Mouse (Mus musculus) lung, embryonic 14.5 days (tissue): ENCODE measurements at regions not wholly inside any gene's neighbourhood (a gene's known extent, or its start where the extent isn't known, plus 50 kb on each side); places are given as distances from the start of the nearest gene placed in this dataset.

ENCODE experiments used
- ATAC-seq: fragments of 200-750 bp; cut with Nextera tagmentation; 2 replicates; pipeline ENCODE4 v1.8.0; 2017; ENCODE audit warnings: mild to moderate bottlenecking, moderate TSS enrichment, moderate library complexity; ENCODE audit not compliant: insufficient read depth
- DNase-seq: peaks from one replicate; pipeline ENCODE4 v3.0.0-alpha.2; 2015
- H3K27ac ChIP-seq: fragments of 300-500 bp; sonication (generic); 2 replicates; pipeline ENCODE4 v1.5.1; 2014; ENCODE audit warnings: low read depth, mild to moderate bottlenecking, moderate library complexity
- H3K27me3 ChIP-seq: fragments of 300-500 bp; sonication (generic); 2 replicates; pipeline ENCODE4 v1.6.1; 2014; ENCODE audit warnings: low read length, control low read depth; ENCODE audit not compliant: insufficient read depth
- H3K36me3 ChIP-seq: fragments of 300-500 bp; sonication (generic); 2 replicates; pipeline ENCODE4 v1.6.1; 2014; ENCODE audit warnings: control low read depth; ENCODE audit not compliant: insufficient read depth
- H3K4me1 ChIP-seq: fragments of 300-500 bp; sonication (generic); 2 replicates; pipeline ENCODE4 v1.6.1; 2014; ENCODE audit warnings: antibody characterized with exemption, control low read depth; ENCODE audit not compliant: insufficient read depth
- H3K4me2 ChIP-seq: fragments of 300-500 bp; sonication (generic); 2 replicates; pipeline ENCODE4 v1.6.1; 2014; ENCODE audit warnings: mild to moderate bottlenecking
- H3K4me3 ChIP-seq: fragments of 300-500 bp; sonication (generic); 2 replicates; pipeline ENCODE4 v1.5.1; 2014; ENCODE audit warnings: low read depth, low read length
- H3K9ac ChIP-seq: fragments of 300-500 bp; sonication (generic); 2 replicates; pipeline ENCODE4 v1.6.1; 2014
- H3K9me3 ChIP-seq: fragments of 300-500 bp; sonication (generic); 2 replicates; pipeline ENCODE4 v1.6.1; 2016; ENCODE audit warnings: low read depth, low read length, control low read depth
- CTCF ChIP-seq: IDR thresholded peaks from 2 replicates; pipeline ENCODE4 v1.5.1; 2016; ENCODE audit warnings: antibody characterized with exemption, low read depth
- WGBS: fragments of 180-500 bp; shearing (Covaris S2); extraction: QIAGEN DNeasy Blood & Tissue Kit; methylation state at CpG from one replicate; pipeline ENCODE4 v1.1.7; 2014; 5-methylcytosine and 5-hydroxymethylcytosine counted together

DNA sequence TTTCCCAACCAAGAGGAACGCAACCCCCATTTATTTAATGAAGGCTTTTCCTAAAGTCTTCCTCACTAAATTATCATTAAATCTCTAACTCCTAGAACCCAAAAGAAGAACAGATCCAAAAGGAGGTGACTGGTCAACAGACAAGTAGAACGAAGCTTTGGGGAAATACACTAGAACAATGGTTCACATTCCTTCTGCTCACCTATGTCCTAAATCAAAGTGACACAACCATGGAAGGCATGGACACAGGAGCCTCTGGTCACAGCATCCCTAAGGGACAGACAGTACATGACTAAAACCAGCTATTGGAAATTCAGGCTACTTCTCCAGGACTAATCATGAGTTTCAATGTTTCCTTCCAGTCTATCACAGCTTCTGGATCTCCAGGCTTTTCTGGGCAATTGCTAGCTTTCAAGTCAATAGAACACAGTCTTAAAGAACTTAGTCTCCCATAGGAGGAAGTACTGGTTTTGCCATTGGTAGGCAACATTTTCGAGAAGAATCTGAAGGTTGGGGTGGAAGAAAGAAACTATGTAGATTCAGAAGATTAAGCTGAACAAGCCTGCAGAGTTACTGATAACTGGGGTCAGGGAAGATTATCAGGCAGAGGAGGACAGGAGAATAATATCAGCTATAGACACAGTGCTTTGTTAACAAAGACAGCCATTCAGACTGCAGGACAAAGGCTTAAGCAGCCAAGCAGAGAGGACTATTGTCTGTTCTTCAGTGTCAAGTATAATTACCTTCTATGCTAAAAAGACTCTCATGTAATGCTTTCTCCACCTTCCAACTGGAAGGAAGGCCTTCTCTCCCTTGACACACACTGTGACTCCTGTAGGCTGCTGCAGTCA, 65.9 kb upstream of the Vtcn1 start:
- DNase-seq, result no peak
- H3K4me1 ChIP-seq, result no peaks in the 10 kb centered on the region
- no peak for TF ChIP-seq CTCF
- ATAC-seq, result no peak
- H3K9ac ChIP-seq, result no peak overlapping the region
- H3K4me2 ChIP-seq, result no peak overlapping the region
- H3K27me3 ChIP-seq, result no peaks in the 10 kb centered on the region
- no peak overlapping the region for H3K27ac ChIP-seq
- H3K36me3 ChIP-seq, result no peaks in the 10 kb centered on the region
- H3K9me3 ChIP-seq, result no peaks in the 10 kb centered on the region
- no peak overlapping the region for H3K4me3 ChIP-seq
- WGBS, result 83% methylated on average over 3 of the region's 3 CpGs

- no peak for TF ChIP-seq CTCF
- no peak for DNase-seq
- H3K27me3 ChIP-seq, result no peaks in the 10 kb centered on the region
- ATAC-seq, result no peak
- H3K4me1 ChIP-seq, result no peaks in the 10 kb centered on the region
- no peak overlapping the region for H3K4me2 ChIP-seq
- no peak overlapping the region for H3K9ac ChIP-seq
- no peaks in the 10 kb centered on the region for H3K9me3 ChIP-seq
- H3K36me3 ChIP-seq, result no peaks in the 10 kb centered on the region
- H3K4me3 ChIP-seq, result no peak overlapping the region
- WGBS, result 69% methylated on average over 1 of the region's 1 CpGs
- no peak overlapping the region for H3K27ac ChIP-seq
Measured at GRCm38 (mm10) chr3:100754677-100755076, 69.4 kb upstream of the Man1a2 start.

DNA sequence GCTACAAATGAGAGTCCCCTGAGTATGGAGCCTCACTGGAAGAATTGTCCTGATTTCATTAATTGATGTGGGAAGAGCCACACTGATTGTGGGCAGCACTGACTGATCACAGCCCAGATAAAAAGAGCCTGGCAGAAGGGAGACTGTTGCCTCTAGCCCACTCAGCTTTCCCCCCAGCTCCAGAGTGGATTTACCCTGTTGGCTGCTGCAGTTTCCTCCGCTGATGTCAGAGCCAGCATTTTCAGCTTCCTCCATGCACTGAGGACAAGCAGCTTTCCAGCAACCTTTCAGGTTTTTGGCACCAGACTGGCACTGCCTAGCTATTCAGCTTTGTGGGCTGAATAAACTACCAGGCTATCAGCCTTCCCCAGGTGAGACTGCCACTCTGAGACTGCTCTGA, 65.9 kb upstream of the Man1a2 start:
- Histone ChIP-seq H3K36me3 (no peaks in the 10 kb centered on the region), H3K27me3 (no peaks in the 10 kb centered on the region), H3K4me1 (no peaks in the 10 kb centered on the region), H3K4me2 (no peak overlapping the region), H3K9ac (no peak overlapping the region), H3K27ac (no peak overlapping the region), H3K9me3 (no peaks in the 10 kb centered on the region), H3K4me3 (no peak overlapping the region)
- DNase-seq (no peak), ATAC-seq (no peak)
- no peak for TF ChIP-seq CTCF
- WGBS, result 77% methylated on average over 1 of the region's 1 CpGs

GRCm38 (mm10) chr3:100748727-100749126, 63.4 kb upstream of the Man1a2 start:
- Histone ChIP-seq H3K4me1 (no peaks in the 10 kb centered on the region), H3K4me2 (no peak overlapping the region), H3K36me3 (no peaks in the 10 kb centered on the region), H3K27ac (no peak overlapping the region), H3K9ac (no peak overlapping the region), H3K4me3 (no peak overlapping the region), H3K27me3 (no peaks in the 10 kb centered on the region), H3K9me3 (no peaks in the 10 kb centered on the region)
- ATAC-seq (no peak), DNase-seq (no peak)
- WGBS, result 79% methylated on average over 6 of the region's 6 CpGs
- no peak for TF ChIP-seq CTCF

- DNase-seq (no peak), ATAC-seq (no peak)
- Histone ChIP-seq H3K4me1 (no peaks in the 10 kb centered on the region), H3K9ac (no peak overlapping the region), H3K27ac (no peak overlapping the region), H3K4me2 (no peak overlapping the region), H3K36me3 (no peaks in the 10 kb centered on the region), H3K27me3 (no peaks in the 10 kb centered on the region), H3K9me3 (no peaks in the 10 kb centered on the region), H3K4me3 (no peak overlapping the region)
- no peak for TF ChIP-seq CTCF
- WGBS, result 84% methylated on average over 2 of the region's 2 CpGs
Measured at GRCm38 (mm10) chr3:100748309-100748691, 63.0 kb upstream of the Man1a2 start.

DNA sequence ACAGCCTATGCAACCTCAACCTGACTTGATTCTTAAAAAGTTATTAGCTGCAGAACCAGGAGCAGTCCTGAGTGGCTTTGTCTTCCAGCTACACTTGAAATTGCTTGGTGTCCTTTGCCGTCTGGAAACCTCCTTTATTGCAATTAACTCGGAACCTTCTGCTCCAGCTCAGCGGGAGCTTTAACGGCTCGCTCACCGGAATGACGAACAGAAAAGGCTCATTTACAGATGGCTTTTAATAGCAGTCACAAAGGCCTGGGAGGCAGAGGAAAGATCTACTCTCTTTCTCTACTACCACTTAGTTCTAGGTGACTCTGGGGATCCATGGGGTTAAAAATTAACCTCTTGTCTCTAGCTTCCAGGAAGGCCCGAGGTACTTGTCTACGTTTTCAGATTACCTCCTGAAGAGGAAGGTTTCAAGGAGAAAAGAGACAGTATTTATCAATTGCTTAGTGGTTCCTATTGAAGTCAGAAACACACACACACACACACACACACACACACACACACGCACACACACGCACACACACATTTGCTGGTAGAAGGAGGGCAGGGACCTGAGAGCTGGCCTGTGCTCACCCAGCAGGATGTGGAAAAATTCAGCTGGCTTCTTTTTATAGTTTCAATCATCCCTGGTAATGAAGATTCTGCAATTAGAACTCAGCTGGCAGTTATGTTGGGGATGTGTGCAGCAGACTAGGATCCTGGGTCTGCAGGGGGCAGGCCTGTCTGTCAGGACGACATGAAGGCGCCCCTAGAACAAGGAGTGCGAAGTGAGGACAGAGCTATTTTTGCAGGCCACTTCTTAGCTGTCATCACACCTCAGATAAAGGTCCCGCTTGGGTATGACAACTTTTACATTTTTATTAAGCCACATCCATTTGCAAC, 62.4 kb upstream of the Man1a2 start:
- Histone ChIP-seq H3K9ac (no peak overlapping the region), H3K4me2 (no peak overlapping the region), H3K9me3 (no peaks in the 10 kb centered on the region), H3K27ac (no peak overlapping the region; the same call in 1 of the 2 replicates), H3K4me3 (no peak overlapping the region), H3K36me3 (no peaks in the 10 kb centered on the region), H3K4me1 (no peaks in the 10 kb centered on the region), H3K27me3 (no peaks in the 10 kb centered on the region)
- TF ChIP-seq CTCF, result no peak
- WGBS, result 57% methylated on average over 15 of the region's 15 CpGs
- no peak for ATAC-seq
- no peak for DNase-seq

GRCm38 (mm10) chr3:100737660-100738059, 52.4 kb upstream of the Man1a2 start:
- H3K36me3 ChIP-seq, result no peaks in the 10 kb centered on the region
- no peak overlapping the region for H3K9ac ChIP-seq
- DNase-seq, result no peak
- 72% methylated on average over 7 of the region's 7 CpGs for WGBS
- no peaks in the 10 kb centered on the region for H3K4me1 ChIP-seq
- no peak for TF ChIP-seq CTCF
- H3K4me3 ChIP-seq, result no peak overlapping the region
- H3K9me3 ChIP-seq, result no peaks in the 10 kb centered on the region
- no peak overlapping the region for H3K4me2 ChIP-seq
- no peak for ATAC-seq
- H3K27me3 ChIP-seq, result no peaks in the 10 kb centered on the region
- H3K27ac ChIP-seq, result no peak overlapping the region
